Mouse (Mus musculus): ENCODE measurements around the gene Nox1. TPM values are rescaled to one million over a fixed set of nuclear protein-coding genes. Genes with fewer than 3 reads are reported as not detected.
"Not testable (repeated sequence)": the region's sequence is repeated elsewhere in the genome, so short reads cannot be mapped to it uniquely, and the experiment has no call there.

Gene Nox1
- polyA plus RNA-seq, 2 experiments, result 0.06 TPM; not detected in 1

DNA sequence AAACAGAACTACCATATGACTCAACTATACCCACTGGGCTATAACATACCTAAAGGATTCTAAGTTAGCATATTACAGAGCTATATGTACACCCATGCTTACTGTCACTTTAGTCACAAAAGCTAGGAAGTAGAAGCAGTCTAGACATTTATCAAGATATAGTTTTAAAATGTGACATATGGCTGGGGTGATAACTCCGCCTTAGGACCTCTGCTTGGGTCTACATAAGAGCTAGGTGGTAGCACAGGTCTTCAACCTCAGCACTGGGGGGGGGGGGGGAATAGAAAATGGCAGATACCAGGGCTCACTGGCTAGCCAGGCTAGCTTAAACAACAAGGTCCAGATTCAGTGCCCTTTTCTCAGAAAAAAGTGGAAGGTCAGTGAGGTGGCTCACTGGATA is 11.3 kb upstream of the Nox1 start:
- Histone ChIP-seq H3K9me3 (ENCODE audit: control insufficient read depth, low read length) (no peaks in the 10 kb centered on the region), H3K9ac (ENCODE audit: low read depth, low read length, severe bottlenecking) (no peak overlapping the region), H3K4me1 (ENCODE audit: control insufficient read depth, insufficient read depth, low read length) (no peaks in the 10 kb centered on the region), H3K4me2 (replicated peaks; ENCODE audit: low read depth, low read length, severe bottlenecking) (no peak overlapping the region), H3K27me3 (ENCODE audit: control insufficient read depth, insufficient read depth, low read length) (no peaks in the 10 kb centered on the region), H3K36me3 (ENCODE audit: control insufficient read depth, insufficient read depth, low read length) (no peaks in the 10 kb centered on the region), H3K4me3 (replicated peaks; ENCODE audit: low read length) (no peak overlapping the region), H3K27ac (replicated peaks; ENCODE audit: low read depth, low read length) (no peak overlapping the region)
- TF ChIP-seq POLR2A (IDR thresholded peaks at IDR 0.05; ENCODE audit: borderline replicate concordance, extremely low read depth, insufficient read depth, insufficient read length), result no peak
- no peak for DNase-seq (ENCODE audit: low spot score)
- 90% methylated on average over 1 of the region's 1 CpGs for WGBS
- no peak for ATAC-seq (ENCODE audit: low FRiP score, low read depth)

DNA sequence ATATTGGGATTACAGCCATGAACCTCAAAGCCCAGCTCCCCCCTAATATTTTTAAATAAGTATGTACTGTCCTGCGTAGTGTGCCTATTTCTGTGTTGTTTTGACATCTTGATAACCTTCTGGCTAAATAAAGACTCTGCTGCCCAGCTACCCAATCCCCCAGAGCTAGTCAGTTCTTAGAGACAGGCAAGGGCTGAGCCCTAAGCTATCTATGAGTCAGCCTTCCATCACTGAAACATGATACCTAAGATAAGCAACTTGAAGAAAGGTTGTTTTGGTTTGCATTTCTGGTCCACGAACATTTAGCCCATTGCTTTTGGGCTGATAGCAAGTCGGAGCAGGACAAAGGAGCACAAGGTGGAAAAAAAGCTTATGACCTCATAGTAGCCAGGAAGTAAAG is 1.1 kb downstream of the Nox1 start:
- DNase-seq (ENCODE audit: low spot score), result no peak
- H3K4me2 ChIP-seq (replicated peaks; ENCODE audit: low read depth, low read length, severe bottlenecking), result no peak overlapping the region
- no peak for TF ChIP-seq POLR2A (IDR thresholded peaks at IDR 0.05; ENCODE audit: borderline replicate concordance, extremely low read depth, insufficient read depth, insufficient read length)
- H3K9ac ChIP-seq (ENCODE audit: low read depth, low read length, severe bottlenecking), result no peak overlapping the region
- H3K27ac ChIP-seq (replicated peaks; ENCODE audit: low read depth, low read length), result no peak overlapping the region
- H3K9me3 ChIP-seq (ENCODE audit: control insufficient read depth, low read length), result no peaks in the 10 kb centered on the region
- no peak overlapping the region for H3K4me3 ChIP-seq (replicated peaks; ENCODE audit: low read length)
- no peak for ATAC-seq (ENCODE audit: low FRiP score, low read depth)
- H3K4me1 ChIP-seq (ENCODE audit: control insufficient read depth, insufficient read depth, low read length), result no peaks in the 10 kb centered on the region
- no peaks in the 10 kb centered on the region for H3K36me3 ChIP-seq (ENCODE audit: control insufficient read depth, insufficient read depth, low read length)
- whole genome bisulfite sequencing, result 66% methylated on average over 3 of the region's 3 CpGs
- no peaks in the 10 kb centered on the region for H3K27me3 ChIP-seq (ENCODE audit: control insufficient read depth, insufficient read depth, low read length)

DNA sequence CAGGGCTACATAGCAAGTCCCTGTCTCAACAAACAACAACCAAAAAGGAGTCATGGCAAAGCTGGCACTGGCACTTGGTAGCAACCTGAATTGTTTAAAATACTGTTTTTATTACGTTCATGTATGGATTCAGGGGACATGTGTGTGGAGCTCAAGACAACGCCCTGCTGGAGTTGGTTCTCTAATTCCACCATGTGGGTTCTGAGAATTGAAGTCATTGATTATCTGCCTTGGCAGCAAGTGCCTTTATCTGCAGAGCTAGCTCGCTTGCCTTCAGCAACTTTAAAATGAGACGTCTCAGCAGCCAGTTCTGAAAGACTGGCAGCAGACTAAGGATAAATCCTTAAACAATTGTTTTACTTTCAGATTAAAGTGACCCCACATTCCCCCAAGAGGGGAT is 3.6 kb downstream of the Nox1 start:
- DNase-seq (ENCODE audit: low spot score) (no peak), ATAC-seq (ENCODE audit: low FRiP score, low read depth) (no peak)
- Histone ChIP-seq H3K4me1 (ENCODE audit: control insufficient read depth, insufficient read depth, low read length) (no peaks in the 10 kb centered on the region), H3K4me2 (replicated peaks; ENCODE audit: low read depth, low read length, severe bottlenecking) (no peak overlapping the region), H3K9me3 (ENCODE audit: control insufficient read depth, low read length) (no peaks in the 10 kb centered on the region), H3K36me3 (ENCODE audit: control insufficient read depth, insufficient read depth, low read length) (no peaks in the 10 kb centered on the region), H3K27ac (replicated peaks; ENCODE audit: low read depth, low read length) (no peak overlapping the region), H3K9ac (ENCODE audit: low read depth, low read length, severe bottlenecking) (no peak overlapping the region), H3K4me3 (replicated peaks; ENCODE audit: low read length) (no peak overlapping the region), H3K27me3 (ENCODE audit: control insufficient read depth, insufficient read depth, low read length) (no peaks in the 10 kb centered on the region)
- no peak for TF ChIP-seq POLR2A (IDR thresholded peaks at IDR 0.05; ENCODE audit: borderline replicate concordance, extremely low read depth, insufficient read depth, insufficient read length)
- 82% methylated on average over 4 of the region's 4 CpGs for WGBS

DNA sequence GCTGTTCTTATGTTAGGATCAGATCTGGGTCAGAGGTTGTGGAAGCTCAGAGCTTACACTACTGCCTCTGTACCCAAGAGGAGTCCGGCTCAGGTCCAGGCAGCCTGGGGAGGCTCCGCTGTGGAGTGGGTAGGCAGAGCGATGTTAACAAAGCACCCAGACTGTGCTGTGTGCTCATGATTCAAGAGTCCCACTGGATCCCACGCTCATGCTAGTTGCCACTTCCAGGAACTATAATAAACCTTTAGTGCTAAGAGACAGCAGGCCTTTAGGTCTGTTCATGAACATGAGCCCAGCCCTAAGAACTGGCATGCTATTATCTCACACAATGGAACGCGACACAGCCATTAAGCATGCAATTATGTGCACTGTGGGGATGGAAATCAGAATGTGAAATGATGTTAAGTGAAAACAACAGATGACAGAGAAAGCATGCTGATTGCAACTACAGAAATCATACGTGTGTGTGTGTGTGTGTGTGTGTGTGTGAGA is 10.6 kb downstream of the Nox1 start:
- 85% methylated on average over 7 of the region's 7 CpGs for WGBS
- DNase-seq (ENCODE audit: low spot score) (no peak), ATAC-seq (ENCODE audit: low FRiP score, low read depth) (no peak)
- Histone ChIP-seq H3K9me3 (ENCODE audit: control insufficient read depth, low read length) (no peaks in the 10 kb centered on the region), H3K9ac (ENCODE audit: low read depth, low read length, severe bottlenecking) (no peak overlapping the region), H3K4me3 (replicated peaks; ENCODE audit: low read length) (no peak overlapping the region), H3K36me3 (ENCODE audit: control insufficient read depth, insufficient read depth, low read length) (no peaks in the 10 kb centered on the region), H3K4me1 (ENCODE audit: control insufficient read depth, insufficient read depth, low read length) (no peaks in the 10 kb centered on the region), H3K27ac (replicated peaks; ENCODE audit: low read depth, low read length) (no peak overlapping the region), H3K27me3 (ENCODE audit: control insufficient read depth, insufficient read depth, low read length) (no peaks in the 10 kb centered on the region), H3K4me2 (replicated peaks; ENCODE audit: low read depth, low read length, severe bottlenecking) (no peak overlapping the region)
- TF ChIP-seq POLR2A (IDR thresholded peaks at IDR 0.05; ENCODE audit: borderline replicate concordance, extremely low read depth, insufficient read depth, insufficient read length), result no peak

DNA sequence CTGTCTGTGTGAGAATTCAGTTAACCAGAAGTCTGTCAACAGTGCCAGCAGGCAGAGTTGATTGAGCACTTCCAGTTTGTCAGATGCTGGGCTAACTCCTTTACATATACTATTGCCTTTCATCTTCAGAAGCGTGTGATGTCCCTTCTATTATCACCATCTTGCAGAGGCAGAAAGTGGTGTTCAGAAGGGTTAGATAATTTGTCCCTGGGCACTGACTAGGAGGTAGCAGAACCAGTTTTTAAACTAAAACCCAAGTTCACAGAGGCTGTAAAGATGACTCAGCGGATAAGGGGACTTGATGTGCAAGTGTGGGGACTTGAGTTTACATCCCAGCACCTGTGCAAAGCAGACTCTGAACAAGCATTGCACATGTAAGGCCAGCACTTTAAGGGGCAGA is 13.3 kb downstream of the Nox1 start:
- Histone ChIP-seq H3K27me3 (ENCODE audit: control insufficient read depth, insufficient read depth, low read length) (no peaks in the 10 kb centered on the region), H3K9ac (ENCODE audit: low read depth, low read length, severe bottlenecking) (no peak overlapping the region), H3K4me1 (ENCODE audit: control insufficient read depth, insufficient read depth, low read length) (no peaks in the 10 kb centered on the region), H3K27ac (replicated peaks; ENCODE audit: low read depth, low read length) (no peak overlapping the region), H3K4me3 (replicated peaks; ENCODE audit: low read length) (no peak overlapping the region), H3K9me3 (ENCODE audit: control insufficient read depth, low read length) (no peaks in the 10 kb centered on the region), H3K4me2 (replicated peaks; ENCODE audit: low read depth, low read length, severe bottlenecking) (no peak overlapping the region), H3K36me3 (ENCODE audit: control insufficient read depth, insufficient read depth, low read length) (no peaks in the 10 kb centered on the region)
- no peak for ATAC-seq (ENCODE audit: low FRiP score, low read depth)
- no peak for DNase-seq (ENCODE audit: low spot score)
- 69% methylated on average over 2 of the region's 2 CpGs for WGBS
- no peak for TF ChIP-seq POLR2A (IDR thresholded peaks at IDR 0.05; ENCODE audit: borderline replicate concordance, extremely low read depth, insufficient read depth, insufficient read length)

DNA sequence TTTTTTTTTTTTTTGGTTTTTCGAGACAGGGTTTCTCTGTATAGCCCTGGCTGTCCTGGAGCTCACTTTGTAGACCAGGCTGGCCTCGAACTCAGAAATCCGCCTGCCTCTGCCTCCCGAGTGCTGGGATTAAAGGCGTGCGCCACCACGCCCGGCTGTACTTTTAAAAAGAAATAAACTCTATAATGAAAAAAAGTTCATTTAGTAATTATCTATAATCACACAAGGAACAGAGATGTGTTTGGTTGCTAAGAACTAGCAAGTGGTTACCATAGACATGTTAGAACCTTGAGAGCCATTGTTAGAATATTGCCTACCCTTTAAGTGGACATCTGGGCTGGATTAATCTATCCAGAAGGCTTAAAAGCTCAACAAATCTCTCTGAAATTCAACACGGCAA is 34.6 kb downstream of the Nox1 start, which contains the start of gene Arl13a:
Gene Arl13a, plus strand, starts transcription at position 301 of the 400 bp plus-strand sequence.
- H3K4me3 ChIP-seq (replicated peaks; ENCODE audit: low read length); H3K36me3 ChIP-seq (ENCODE audit: control insufficient read depth, insufficient read depth, low read length); H3K4me1 ChIP-seq (ENCODE audit: control insufficient read depth, insufficient read depth, low read length); ATAC-seq (ENCODE audit: low FRiP score, low read depth); H3K27ac ChIP-seq (replicated peaks; ENCODE audit: low read depth, low read length); DNase-seq (ENCODE audit: low spot score); H3K4me2 ChIP-seq (replicated peaks; ENCODE audit: low read depth, low read length, severe bottlenecking); H3K9ac ChIP-seq (ENCODE audit: low read depth, low read length, severe bottlenecking); H3K27me3 ChIP-seq (ENCODE audit: control insufficient read depth, insufficient read depth, low read length); H3K9me3 ChIP-seq (ENCODE audit: control insufficient read depth, low read length): not testable (repeated sequence)
- WGBS, result 89% methylated on average over 9 of the region's 9 CpGs

Data from limb, embryonic 14.5 days (tissue).